Mouse (Mus musculus) MEL (cell line): Measurements from ENCODE around the gene Prmt9.

Experiments
- CHD2 ChIP-seq: IDR thresholded peaks from 2 replicates; pipeline ENCODE4 v1.6.1; 2011; ENCODE audit warnings: low read length, improper control_type of control experiment
- CTCF ChIP-seq, 3 experiments: IDR thresholded peaks in 2 of 3; conservative IDR thresholded peaks in 1 of 3; 2 replicates each; pipeline ENCODE4 v1.5.1; 2011 to 2012; ENCODE audit warnings: low read length in 3 of 3, low read depth in 2 of 3, mild to moderate bottlenecking in 2 of 3, improper control_type of control experiment in 1 of 3, inconsistent platforms in 1 of 3, mixed read lengths in 1 of 3, moderate library complexity in 1 of 3; ENCODE audit not compliant: control insufficient read depth in 1 of 3, insufficient read depth in 1 of 3, poor library complexity in 1 of 3, severe bottlenecking in 1 of 3
- MAFK ChIP-seq: IDR thresholded peaks from 2 replicates; pipeline ENCODE4 v1.6.1; 2011; ENCODE audit warnings: low read depth, mild to moderate bottlenecking, low read length, improper control_type of control experiment, borderline replicate concordance
- MAX ChIP-seq: IDR thresholded peaks from 2 replicates; pipeline ENCODE4 v1.6.1; 2011; ENCODE audit warnings: low read length, improper control_type of control experiment
- TAL1 ChIP-seq: IDR thresholded peaks from 2 replicates; pipeline ENCODE4 v1.6.1; 2012; ENCODE audit warnings: mild to moderate bottlenecking, inconsistent platforms, low read length, moderate library complexity, mixed read lengths
- TBP ChIP-seq: IDR thresholded peaks from 2 replicates; pipeline ENCODE4 v1.8.0; 2011; ENCODE audit warnings: low read depth, low read length, improper control_type of control experiment
- TCF12 ChIP-seq: IDR thresholded peaks from 2 replicates; pipeline ENCODE4 v1.6.1; 2014; ENCODE audit warnings: low read depth, mild to moderate bottlenecking, inconsistent platforms, low read length, improper control_type of control experiment, moderate library complexity
- ZKSCAN1 ChIP-seq: IDR thresholded peaks from 2 replicates; pipeline ENCODE4 v1.6.1; 2012; ENCODE audit warnings: low read depth, mild to moderate bottlenecking, inconsistent platforms, low read length, improper control_type of control experiment, moderate library complexity
- ZNF384 ChIP-seq: IDR thresholded peaks from 2 replicates; pipeline ENCODE4 v1.6.1; 2012; ENCODE audit warnings: low read depth, mild to moderate bottlenecking, inconsistent platforms, low read length, improper control_type of control experiment

DNA sequence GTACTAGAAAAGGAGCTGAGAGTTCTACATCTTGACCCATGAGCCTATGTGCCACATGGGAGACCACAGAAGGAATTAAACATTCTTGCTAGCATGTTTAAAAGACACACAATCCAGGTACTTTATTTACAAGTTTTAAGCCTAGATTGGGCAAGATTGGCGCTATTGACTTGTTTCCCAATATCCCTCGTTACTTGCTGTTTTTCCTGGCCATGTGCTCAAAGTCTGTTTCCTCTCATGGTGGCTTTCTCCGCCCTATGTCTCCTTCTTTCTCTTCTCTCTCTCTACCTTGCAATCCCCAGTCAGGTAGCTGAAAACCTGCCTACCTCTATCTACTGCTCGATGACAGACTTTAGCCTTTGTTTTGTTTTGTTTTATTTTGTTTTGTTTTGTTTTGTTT lies 3.6 kb upstream of the Prmt9 start:
- TF ChIP-seq TAL1 (no peak), ZNF384 (no peak), CHD2 (no peak), MAX (no peak), TBP (no peak), CTCF (IDR thresholded peaks at IDR 0.05 in 2 of 3, conservative IDR thresholded peaks at IDR 0.05 in 1 of 3; ENCODE audit: control insufficient read depth in 1 of 3, insufficient read depth in 1 of 3, low read depth in 2 of 3, low read length in 3 of 3, poor library complexity in 1 of 3, severe bottlenecking in 1 of 3) (no peak), TCF12 (no peak), MAFK (no peak), ZKSCAN1 (no peak)
